Mouse (Mus musculus): Measurements from ENCODE around the gene Hfe. TPM values are rescaled to one million over a fixed set of nuclear protein-coding genes. Genes with fewer than 3 reads are reported as not detected.
"Not testable (repeated sequence)": the region's sequence is repeated elsewhere in the genome, so short reads cannot be mapped to it uniquely, and the experiment has no call there.

Hfe gene
- polyA plus RNA-seq, 1 experiment from 2014 or later: 7.3 TPM

- H3K4me2 ChIP-seq: no peak overlapping the region
- H3K4me1 ChIP-seq: no peaks in the 10 kb centered on the region
- H3K36me3 ChIP-seq: no peaks in the 10 kb centered on the region
- no peak for ATAC-seq (ENCODE audit: insufficient number of reproducible peaks, low FRiP score, low TSS enrichment, low read depth)
- H3K9ac ChIP-seq: no peak overlapping the region
- H3K27me3 ChIP-seq: no peaks in the 10 kb centered on the region
- H3K9me3 ChIP-seq: no peaks in the 10 kb centered on the region
- H3K27ac ChIP-seq: no peak overlapping the region
- WGBS: 89% methylated on average over 18 of the region's 18 CpGs
- no peak overlapping the region for H3K4me3 ChIP-seq
Measured at GRCm38 (mm10) chr13:23728472-23729191, 18.0 kb upstream of the Hfe start.

- no peak overlapping the region for H3K4me3 ChIP-seq
- no peak for ATAC-seq (ENCODE audit: insufficient number of reproducible peaks, low FRiP score, low TSS enrichment, low read depth)
- H3K9me3 ChIP-seq: no peaks in the 10 kb centered on the region
- no peak overlapping the region for H3K27ac ChIP-seq
- H3K36me3 ChIP-seq: no peaks in the 10 kb centered on the region
- no peaks in the 10 kb centered on the region for H3K4me1 ChIP-seq
- no peak overlapping the region for H3K4me2 ChIP-seq
- no CpG with 5 or more reads among the region's 1 CpGs for WGBS
- no peak overlapping the region for H3K9ac ChIP-seq
- no peaks in the 10 kb centered on the region for H3K27me3 ChIP-seq
Measured at GRCm38 (mm10) chr13:23725213-23725612, 14.6 kb upstream of the Hfe start.

- H3K9me3 ChIP-seq: no peaks in the 10 kb centered on the region
- no peaks in the 10 kb centered on the region for H3K4me1 ChIP-seq
- H3K36me3 ChIP-seq: no peaks in the 10 kb centered on the region
- H3K4me3 ChIP-seq: no peak overlapping the region
- H3K9ac ChIP-seq: no peak overlapping the region
- WGBS: 88% methylated on average over 4 of the region's 4 CpGs
- H3K4me2 ChIP-seq: no peak overlapping the region
- no peak overlapping the region for H3K27ac ChIP-seq
- H3K27me3 ChIP-seq: no peaks in the 10 kb centered on the region
- ATAC-seq (ENCODE audit: insufficient number of reproducible peaks, low FRiP score, low TSS enrichment, low read depth): no peak
Measured at GRCm38 (mm10) chr13:23724239-23724638, 13.6 kb upstream of the Hfe start.

- not testable (repeated sequence) for H3K4me3 ChIP-seq; H3K27ac ChIP-seq; H3K36me3 ChIP-seq; ATAC-seq (ENCODE audit: insufficient number of reproducible peaks, low FRiP score, low TSS enrichment, low read depth); H3K9ac ChIP-seq; H3K9me3 ChIP-seq; H3K4me1 ChIP-seq; H3K4me2 ChIP-seq; H3K27me3 ChIP-seq
- WGBS: 11% methylated on average over 2 of the region's 2 CpGs
Measured at GRCm38 (mm10) chr13:23717593-23718245, 7.1 kb upstream of the Hfe start.

- H3K36me3 ChIP-seq: no peaks in the 10 kb centered on the region
- H3K4me1 ChIP-seq: no peaks in the 10 kb centered on the region
- H3K27ac ChIP-seq: no peak overlapping the region
- WGBS: 52% methylated on average over 11 of the region's 11 CpGs
- H3K27me3 ChIP-seq: no peaks in the 10 kb centered on the region
- no peak overlapping the region for H3K4me2 ChIP-seq
- H3K9me3 ChIP-seq: no peaks in the 10 kb centered on the region
- no peak for ATAC-seq (ENCODE audit: insufficient number of reproducible peaks, low FRiP score, low TSS enrichment, low read depth)
- H3K4me3 ChIP-seq: no peak overlapping the region
- no peak overlapping the region for H3K9ac ChIP-seq
Measured at GRCm38 (mm10) chr13:23717176-23717575, 6.5 kb upstream of the Hfe start.

GRCm38 (mm10) chr13:23716261-23717042, 5.8 kb upstream of the Hfe start:
- no peak for ATAC-seq (ENCODE audit: insufficient number of reproducible peaks, low FRiP score, low TSS enrichment, low read depth)
- H3K9me3 ChIP-seq: no peaks in the 10 kb centered on the region
- no peak overlapping the region for H3K4me2 ChIP-seq
- no peaks in the 10 kb centered on the region for H3K27me3 ChIP-seq
- no peak overlapping the region for H3K9ac ChIP-seq
- no peak overlapping the region for H3K27ac ChIP-seq
- H3K4me3 ChIP-seq: no peak overlapping the region
- H3K4me1 ChIP-seq: no peaks in the 10 kb centered on the region
- WGBS: 88% methylated on average over 5 of the region's 5 CpGs
- H3K36me3 ChIP-seq: no peaks in the 10 kb centered on the region

GRCm38 (mm10) chr13:23709714-23710373, 810 bp downstream of the Hfe start:
- 18% methylated on average over 15 of the region's 15 CpGs for WGBS
- peak overlapping the region; percentile 47 for H3K4me3 ChIP-seq
- no peaks in the 10 kb centered on the region for H3K9me3 ChIP-seq
- H3K4me1 ChIP-seq: 0 out of 2 replicates have a peak, but pooled peaks cover 7% of the 10 kb centered on the region
- peak overlapping the region; percentile 74 for H3K4me2 ChIP-seq
- peak overlapping the region; percentile 36; the same call in 1 of the 2 replicates for H3K9ac ChIP-seq
- ATAC-seq (ENCODE audit: insufficient number of reproducible peaks, low FRiP score, low TSS enrichment, low read depth): no peak
- no peak overlapping the region for H3K27ac ChIP-seq
- no peaks in the 10 kb centered on the region for H3K27me3 ChIP-seq
- H3K36me3 ChIP-seq: no peaks in the 10 kb centered on the region

- Histone ChIP-seq H3K36me3 (no peaks in the 10 kb centered on the region), H3K27ac (no peak overlapping the region), H3K9ac (no peak overlapping the region), H3K4me1 (0 out of 2 replicates have a peak, but pooled peaks cover 7% of the 10 kb centered on the region), H3K4me3 (no peak overlapping the region), H3K9me3 (no peaks in the 10 kb centered on the region), H3K4me2 (no peak overlapping the region), H3K27me3 (no peaks in the 10 kb centered on the region)
- WGBS: 57% methylated on average over 4 of the region's 4 CpGs
- no peak for ATAC-seq (ENCODE audit: insufficient number of reproducible peaks, low FRiP score, low TSS enrichment, low read depth)
Measured at GRCm38 (mm10) chr13:23708654-23709053, 2.0 kb downstream of the Hfe start.

GRCm38 (mm10) chr13:23708041-23708440, 2.6 kb downstream of the Hfe start:
- no peak for ATAC-seq (ENCODE audit: insufficient number of reproducible peaks, low FRiP score, low TSS enrichment, low read depth)
- Histone ChIP-seq H3K27me3 (no peaks in the 10 kb centered on the region), H3K4me3 (no peak overlapping the region), H3K9me3 (no peaks in the 10 kb centered on the region), H3K36me3 (no peaks in the 10 kb centered on the region), H3K4me2 (no peak overlapping the region), H3K27ac (no peak overlapping the region), H3K9ac (no peak overlapping the region), H3K4me1 (0 out of 2 replicates have a peak, but pooled peaks cover 7% of the 10 kb centered on the region)
- WGBS: 93% methylated on average over 4 of the region's 4 CpGs

- no peak overlapping the region for H3K4me2 ChIP-seq
- 0 out of 2 replicates have a peak, but pooled peaks cover 7% of the 10 kb centered on the region for H3K4me1 ChIP-seq
- WGBS: 94% methylated on average over 12 of the region's 12 CpGs
- H3K27ac ChIP-seq: no peak overlapping the region
- H3K9me3 ChIP-seq: no peaks in the 10 kb centered on the region
- ATAC-seq (ENCODE audit: insufficient number of reproducible peaks, low FRiP score, low TSS enrichment, low read depth): no peak
- no peaks in the 10 kb centered on the region for H3K27me3 ChIP-seq
- no peaks in the 10 kb centered on the region for H3K36me3 ChIP-seq
- no peak overlapping the region for H3K9ac ChIP-seq
- H3K4me3 ChIP-seq: no peak overlapping the region
Measured at GRCm38 (mm10) chr13:23706771-23707170, 3.9 kb downstream of the Hfe start.

GRCm38 (mm10) chr13:23705751-23706356, 4.8 kb downstream of the Hfe start:
- H3K27ac ChIP-seq: no peak overlapping the region
- ATAC-seq (ENCODE audit: insufficient number of reproducible peaks, low FRiP score, low TSS enrichment, low read depth): no peak
- no peaks in the 10 kb centered on the region for H3K36me3 ChIP-seq
- no peaks in the 10 kb centered on the region for H3K9me3 ChIP-seq
- H3K4me2 ChIP-seq: no peak overlapping the region
- no peak overlapping the region for H3K9ac ChIP-seq
- WGBS: 92% methylated on average over 7 of the region's 7 CpGs
- no peaks in the 10 kb centered on the region for H3K27me3 ChIP-seq
- H3K4me1 ChIP-seq: 0 out of 2 replicates have a peak, but pooled peaks cover 7% of the 10 kb centered on the region
- H3K4me3 ChIP-seq: no peak overlapping the region

All from limb, embryonic 15.5 days (tissue).